Mouse (Mus musculus) heart, adult 2 months (tissue): ENCODE measurements around the gene Gm45623.

Experiments
- CTCF ChIP-seq: fragments of 200-600 bp; IDR thresholded peaks from 2 replicates; pipeline ENCODE4 v1.8.1; 2022; ENCODE audit warnings: antibody characterized with exemption, mild to moderate bottlenecking, moderate library complexity
- POLR2A ChIP-seq: fragments of 200-500 bp; IDR thresholded peaks from 2 replicates; pipeline ENCODE4 v1.6.1; 2011; ENCODE audit warnings: mild to moderate bottlenecking, low read depth, low read length, control low read depth; ENCODE audit not compliant: insufficient read depth

GRCm38 (mm10) chr13:56762446-56763229 lies 9.0 kb upstream of the Gm45623 start:
- TF ChIP-seq POLR2A (no peak), CTCF (no peak)
